Mouse (Mus musculus) neural tube, embryonic 14.5 days (tissue): ENCODE data around the gene Tap2. TPM values are rescaled to one million over a fixed set of nuclear protein-coding genes. Genes with fewer than 3 reads are reported as not detected.

Experiments used
- ATAC-seq: fragments of 200-750 bp; cut with Nextera tagmentation; 2 replicates; pipeline ENCODE4 v1.8.0; 2017; ENCODE audit warnings: low read depth, mild to moderate bottlenecking, moderate TSS enrichment, moderate library complexity
- H3K27ac ChIP-seq: fragments of 300-500 bp; sonication (generic); 2 replicates; pipeline ENCODE4 v1.5.1; 2014; ENCODE audit warnings: low read depth, mild to moderate bottlenecking, control low read depth, low read length, moderate library complexity, mixed read lengths
- H3K27me3 ChIP-seq: fragments of 300-500 bp; sonication (generic); 2 replicates; pipeline ENCODE4 v1.6.1; 2014; ENCODE audit warnings: low read length; ENCODE audit not compliant: control insufficient read depth, insufficient read depth
- H3K36me3 ChIP-seq: fragments of 300-500 bp; sonication (generic); 2 replicates; pipeline ENCODE4 v1.6.1; 2014; ENCODE audit warnings: low read length, mixed read lengths; ENCODE audit not compliant: control insufficient read depth, insufficient read depth
- H3K4me1 ChIP-seq: fragments of 300-500 bp; sonication (generic); 2 replicates; pipeline ENCODE4 v1.6.1; 2014; ENCODE audit warnings: low read length; ENCODE audit not compliant: control insufficient read depth, insufficient read depth
- H3K4me2 ChIP-seq: fragments of 300-500 bp; sonication (generic); 2 replicates; pipeline ENCODE4 v1.6.1; 2014; ENCODE audit warnings: mild to moderate bottlenecking, low read depth, low read length, control low read depth
- H3K4me3 ChIP-seq: fragments of 300-500 bp; sonication (generic); 2 replicates; pipeline ENCODE4 v1.5.1; 2014; ENCODE audit warnings: low read depth, low read length, control low read depth, mixed read lengths
- H3K9ac ChIP-seq: fragments of 300-500 bp; sonication (generic); replicated peaks from 2 replicates; pipeline ENCODE4 v1.6.1; 2014; ENCODE audit warnings: low read depth, mild to moderate bottlenecking, control low read depth, low read length, mixed read lengths
- H3K9me3 ChIP-seq: fragments of 300-500 bp; sonication (generic); 2 replicates; pipeline ENCODE4 v1.6.1; 2016; ENCODE audit warnings: low read length; ENCODE audit not compliant: control insufficient read depth
- WGBS: fragments of 180-500 bp; shearing (Covaris S2); extraction: QIAGEN DNeasy Blood & Tissue Kit; methylation state at CpG from one replicate; pipeline ENCODE4 v1.1.7; 2014; 5-methylcytosine and 5-hydroxymethylcytosine counted together
- polyA plus RNA-seq: library from polyadenylated mRNA; unstranded; fragments of >200 nt; fragmentation: Nextera tagmentation; extraction: Ambion mirVana; gene quantifications from 2 replicates; pipeline ENCODE4 v1.2.1, GENCODE M21; 2014

The Tap2 gene
- 0.70 and 0.90 TPM in 2 replicates for polyA plus RNA-seq

DNA sequence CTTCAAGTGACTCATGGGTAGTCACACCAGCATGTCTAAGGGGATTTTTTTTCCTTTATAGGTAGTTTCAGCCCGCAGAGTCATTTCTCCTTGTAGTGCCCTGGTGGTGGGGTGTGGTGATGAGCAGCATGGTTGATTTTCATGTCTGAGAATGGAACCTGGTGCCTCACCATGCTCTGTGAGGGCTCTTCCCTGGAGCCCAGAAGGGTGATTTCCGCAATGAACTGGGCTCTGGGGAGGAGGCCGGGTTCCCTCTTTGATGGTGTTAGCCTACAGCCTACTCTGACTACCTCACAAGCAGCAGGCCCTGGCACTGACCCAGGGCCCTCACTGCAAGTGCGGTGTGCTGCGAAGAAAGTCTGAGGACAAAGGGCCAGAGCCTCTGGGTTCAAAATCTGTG lies at the start of gene Tap2:
TSS of gene Tap2 (plus strand) at position 84 of the 400 bp plus-strand sequence.
- 63% methylated on average over 5 of the region's 5 CpGs for WGBS
- H3K4me2 ChIP-seq: peak within 1 kb of the TSS; percentile 70
- no peaks in the 10 kb centered on the region for H3K4me1 ChIP-seq
- peak within 1 kb of the TSS; percentile 44; the same call in 1 of the 2 replicates for H3K9ac ChIP-seq
- ATAC-seq: no peak
- H3K36me3 ChIP-seq: no peaks in the 10 kb centered on the region
- peaks cover 19% of the 10 kb centered on the region for H3K27me3 ChIP-seq
- H3K27ac ChIP-seq: no peak within 1 kb of the TSS
- no peaks in the 10 kb centered on the region for H3K9me3 ChIP-seq
- peak within 1 kb of the TSS; percentile 52 for H3K4me3 ChIP-seq

DNA sequence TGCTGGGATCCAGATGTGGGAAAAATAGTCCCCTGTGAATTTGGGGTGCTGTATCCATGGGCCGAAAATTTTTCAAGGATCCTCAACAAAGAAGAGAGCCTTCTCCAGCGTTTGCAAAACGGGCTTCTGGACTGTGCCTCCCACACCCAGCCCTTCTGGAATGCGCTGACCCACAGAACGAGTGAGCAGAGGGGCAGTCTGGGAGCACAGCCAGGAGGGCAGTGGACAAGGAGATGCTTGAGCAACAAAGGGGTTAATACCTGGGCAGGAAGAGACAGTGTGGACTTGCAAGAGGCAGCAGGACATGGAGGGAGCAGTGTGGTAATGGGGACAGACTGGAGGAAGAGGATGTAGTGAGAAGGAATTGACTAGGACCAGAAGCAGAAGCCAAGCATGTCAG lies 47.8 kb upstream of the Tap2 start:
- Histone ChIP-seq H3K27ac (no peak overlapping the region), H3K4me1 (no peaks in the 10 kb centered on the region), H3K9ac (no peak overlapping the region), H3K4me3 (no peak overlapping the region), H3K36me3 (no peaks in the 10 kb centered on the region), H3K4me2 (no peak overlapping the region), H3K9me3 (no peaks in the 10 kb centered on the region), H3K27me3 (no peaks in the 10 kb centered on the region)
- WGBS: 58% methylated on average over 5 of the region's 5 CpGs
- no peak for ATAC-seq

DNA sequence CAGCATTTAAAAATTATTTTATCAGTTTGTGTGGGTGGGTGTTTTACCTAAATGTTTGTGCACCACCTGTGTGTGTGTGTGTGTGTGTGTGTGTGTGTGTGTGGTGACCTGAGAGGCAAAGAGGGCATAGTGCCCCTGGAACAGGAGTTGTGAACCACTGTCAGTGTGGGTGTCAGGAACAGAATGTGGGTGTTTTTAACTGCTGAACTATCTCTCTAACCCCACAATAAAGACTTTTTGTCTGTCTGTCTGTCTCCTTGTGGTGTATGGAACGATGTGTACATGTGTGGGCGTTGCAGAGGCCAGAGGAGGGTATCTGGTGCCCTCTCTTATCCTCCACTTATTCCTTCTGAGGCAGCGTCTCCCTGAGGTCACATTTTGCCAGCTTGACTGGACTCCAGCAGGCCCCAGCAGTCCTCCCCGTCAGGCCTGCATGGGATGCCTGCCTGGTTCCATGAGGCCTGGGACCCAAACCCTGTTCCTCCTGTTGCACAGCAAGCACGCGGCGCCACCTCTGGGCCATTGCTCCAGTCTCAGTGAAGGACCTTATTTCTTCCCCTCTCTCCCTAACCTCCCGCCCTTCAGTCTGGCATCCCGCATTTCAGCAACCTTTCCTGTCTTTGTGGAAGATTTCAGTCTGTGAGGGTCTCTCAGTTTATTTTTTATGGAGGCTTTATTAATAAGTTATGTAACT lies 39.0 kb upstream of the Tap2 start:
- Histone ChIP-seq H3K27ac (no peak overlapping the region), H3K4me3 (no peak overlapping the region), H3K4me1 (no peaks in the 10 kb centered on the region), H3K27me3 (no peaks in the 10 kb centered on the region), H3K9ac (no peak overlapping the region), H3K4me2 (no peak overlapping the region), H3K36me3 (no peaks in the 10 kb centered on the region), H3K9me3 (no peaks in the 10 kb centered on the region)
- 45% methylated on average over 9 of the region's 9 CpGs for WGBS
- no peak for ATAC-seq

DNA sequence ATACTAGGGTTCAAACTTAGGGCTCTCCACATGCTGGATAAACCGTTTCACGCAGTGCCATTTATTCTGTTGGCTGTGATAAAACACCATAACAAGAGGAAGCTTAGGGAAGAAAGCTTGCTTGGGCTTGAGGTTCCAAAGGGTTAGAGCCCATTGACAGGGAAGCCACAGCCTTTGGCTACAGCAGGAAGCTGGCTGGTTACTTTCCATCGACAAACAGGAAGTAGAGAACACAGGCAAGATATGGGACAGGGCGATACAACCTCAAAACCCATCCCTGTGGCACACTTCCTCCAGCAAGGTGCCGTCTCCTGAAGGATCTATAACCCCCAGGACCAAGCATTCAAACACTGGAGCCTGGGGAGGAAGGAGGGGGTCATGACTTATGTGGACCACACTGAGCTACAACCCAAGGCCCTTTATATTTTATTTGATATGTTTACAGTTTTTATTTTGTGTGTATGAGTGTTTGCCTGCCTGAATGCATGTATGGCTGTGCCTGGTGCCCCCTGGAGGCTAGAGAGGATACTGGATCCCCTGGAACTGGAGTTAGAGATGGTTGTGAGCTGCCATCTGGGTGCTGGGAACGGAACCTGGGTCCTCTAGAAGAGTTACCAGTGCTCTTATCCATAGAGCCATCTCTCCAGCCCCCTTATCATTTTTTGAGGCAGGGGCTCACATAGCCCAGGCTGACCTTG lies 38.1 kb upstream of the Tap2 start:
- H3K4me1 ChIP-seq: no peaks in the 10 kb centered on the region
- H3K36me3 ChIP-seq: no peaks in the 10 kb centered on the region
- H3K27me3 ChIP-seq: no peaks in the 10 kb centered on the region
- no peak for ATAC-seq
- H3K27ac ChIP-seq: no peak overlapping the region
- H3K4me2 ChIP-seq: no peak overlapping the region
- no peaks in the 10 kb centered on the region for H3K9me3 ChIP-seq
- no peak overlapping the region for H3K9ac ChIP-seq
- no peak overlapping the region for H3K4me3 ChIP-seq
- WGBS: 85% methylated on average over 6 of the region's 6 CpGs

DNA sequence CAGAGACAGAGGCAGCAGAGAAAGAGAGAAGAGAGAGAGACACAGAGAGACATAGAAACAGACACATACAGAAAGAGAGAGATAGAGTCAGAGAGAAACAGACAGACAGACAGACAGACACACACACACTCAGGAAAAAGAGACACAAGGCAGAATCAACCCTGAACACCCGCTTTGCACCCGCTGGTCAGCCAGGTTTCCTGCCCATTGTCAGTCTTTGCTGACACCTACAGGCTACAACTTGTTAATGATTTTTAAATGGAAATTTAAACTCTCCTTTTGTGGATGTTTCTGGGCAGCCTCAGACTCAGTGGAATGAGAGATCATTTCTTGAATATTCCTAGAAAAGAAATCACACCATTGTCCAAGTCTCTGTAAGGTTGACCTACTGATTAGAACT lies 34.0 kb upstream of the Tap2 start:
- Histone ChIP-seq H3K27me3 (no peaks in the 10 kb centered on the region), H3K4me3 (no peak overlapping the region), H3K9me3 (no peaks in the 10 kb centered on the region), H3K9ac (no peak overlapping the region), H3K27ac (no peak overlapping the region), H3K4me1 (no peaks in the 10 kb centered on the region), H3K36me3 (no peaks in the 10 kb centered on the region), H3K4me2 (no peak overlapping the region)
- WGBS: 3% methylated on average over 2 of the region's 2 CpGs
- ATAC-seq: no peak

DNA sequence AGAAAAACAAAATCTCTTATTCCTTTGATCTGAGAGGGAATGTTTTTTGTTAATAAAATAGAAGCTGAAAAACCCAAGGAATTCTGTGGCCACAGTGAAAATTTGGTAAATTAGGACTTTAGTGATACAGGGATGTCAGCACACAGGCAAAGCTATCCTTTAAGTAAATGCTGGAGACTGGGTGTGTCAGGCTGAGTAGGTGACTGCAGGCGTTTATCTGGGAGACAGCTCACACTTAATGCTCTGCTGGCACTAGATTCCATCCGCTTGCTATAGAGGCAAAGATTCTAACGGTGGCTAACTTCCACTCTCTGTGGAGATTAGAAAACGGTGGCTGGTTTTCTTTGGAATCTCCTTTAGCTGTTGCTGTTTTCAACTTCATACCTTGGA lies 32.8 kb upstream of the Tap2 start:
- Histone ChIP-seq H3K4me1 (no peaks in the 10 kb centered on the region), H3K4me3 (no peak overlapping the region), H3K4me2 (no peak overlapping the region), H3K36me3 (no peaks in the 10 kb centered on the region), H3K9me3 (no peaks in the 10 kb centered on the region), H3K9ac (no peak overlapping the region), H3K27me3 (no peaks in the 10 kb centered on the region), H3K27ac (no peak overlapping the region)
- no peak for ATAC-seq
- 35% methylated on average over 4 of the region's 4 CpGs for WGBS

DNA sequence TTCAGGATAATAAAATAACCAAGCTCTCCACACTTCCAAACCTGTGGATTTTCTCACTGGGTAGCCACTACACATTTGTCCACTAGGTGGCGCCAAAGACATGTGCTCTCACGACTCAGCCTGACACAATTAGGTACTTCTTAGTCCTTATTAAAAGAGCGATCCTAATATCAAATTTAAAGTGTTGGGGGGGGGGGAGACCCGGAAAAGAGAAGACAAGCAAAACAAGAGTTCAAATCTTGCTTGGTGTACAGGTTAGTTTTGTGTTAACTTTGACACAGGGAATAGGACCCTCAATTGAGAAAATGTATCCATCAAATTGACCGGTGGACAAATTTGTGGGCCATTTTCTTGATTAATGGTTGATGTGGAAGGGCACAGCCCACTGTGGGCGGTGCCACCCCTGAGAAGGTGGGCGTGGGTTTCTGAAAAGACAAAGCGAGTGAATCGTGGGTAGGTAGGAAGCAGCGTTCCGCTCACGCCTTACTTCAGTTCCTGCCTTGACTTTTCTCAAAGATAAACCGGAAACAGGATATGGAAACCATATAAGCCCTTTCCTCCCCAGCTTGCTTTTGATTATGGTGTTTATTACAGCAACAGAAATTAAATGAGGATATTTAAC lies 32.3 kb upstream of the Tap2 start:
- no peak for ATAC-seq
- H3K27me3 ChIP-seq: no peaks in the 10 kb centered on the region
- no peaks in the 10 kb centered on the region for H3K4me1 ChIP-seq
- no peak overlapping the region for H3K27ac ChIP-seq
- H3K4me3 ChIP-seq: no peak overlapping the region
- no peak overlapping the region for H3K4me2 ChIP-seq
- no peak overlapping the region for H3K9ac ChIP-seq
- WGBS: 43% methylated on average over 13 of the region's 13 CpGs
- no peaks in the 10 kb centered on the region for H3K9me3 ChIP-seq
- no peaks in the 10 kb centered on the region for H3K36me3 ChIP-seq

DNA sequence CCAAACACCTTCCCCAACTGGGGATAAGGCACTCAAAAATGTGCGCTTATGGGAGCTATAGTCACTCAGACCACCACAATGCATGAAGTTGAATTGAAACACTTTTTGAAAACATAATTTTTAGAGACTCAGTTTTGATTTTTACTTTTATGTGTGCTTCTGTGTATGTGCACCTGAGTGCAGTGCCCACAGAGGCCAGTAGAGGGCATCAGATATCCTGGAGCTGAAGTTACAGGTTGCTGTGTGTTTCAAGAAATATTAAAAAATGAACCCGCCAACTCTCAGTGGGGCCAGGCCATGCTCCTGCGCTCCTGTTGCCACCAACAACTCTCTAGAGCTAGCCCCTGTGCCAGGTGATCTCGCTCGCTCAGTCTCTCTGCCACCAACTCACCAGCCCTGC lies 30.8 kb upstream of the Tap2 start:
- Histone ChIP-seq H3K27me3 (no peaks in the 10 kb centered on the region), H3K4me3 (no peak overlapping the region), H3K9ac (no peak overlapping the region), H3K27ac (no peak overlapping the region), H3K4me1 (no peaks in the 10 kb centered on the region), H3K9me3 (no peaks in the 10 kb centered on the region), H3K4me2 (no peak overlapping the region), H3K36me3 (no peaks in the 10 kb centered on the region)
- ATAC-seq: no peak
- 94% methylated on average over 5 of the region's 5 CpGs for WGBS

DNA sequence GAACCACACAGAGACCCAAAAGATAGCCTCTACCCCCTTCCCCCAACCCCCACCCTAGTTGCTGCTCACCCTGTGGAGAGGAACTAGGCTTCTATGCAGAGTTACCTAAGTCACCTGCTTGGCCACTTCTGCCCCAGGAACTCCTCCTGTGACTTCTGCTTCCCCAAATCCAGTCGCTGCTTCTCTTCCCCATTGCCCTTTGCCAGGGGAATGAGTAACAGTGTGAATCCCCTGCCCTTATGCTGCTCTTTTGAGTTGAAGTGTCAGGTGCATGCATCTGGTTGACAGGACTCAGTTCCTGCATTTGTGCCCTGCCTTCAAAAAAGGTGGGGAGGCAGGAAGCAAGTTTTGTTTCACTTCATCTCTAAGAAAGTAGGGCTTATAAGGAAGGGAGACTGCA lies 29.3 kb upstream of the Tap2 start:
- no peak overlapping the region for H3K4me2 ChIP-seq

More for the DNA sequence above, 29.3 kb upstream of the Tap2 start:
- no peak for ATAC-seq
- H3K27ac ChIP-seq: no peak overlapping the region
- no peaks in the 10 kb centered on the region for H3K27me3 ChIP-seq
- no peaks in the 10 kb centered on the region for H3K9me3 ChIP-seq
- H3K36me3 ChIP-seq: no peaks in the 10 kb centered on the region
- WGBS: 56% methylated on average over 1 of the region's 1 CpGs
- H3K9ac ChIP-seq: no peak overlapping the region
- no peak overlapping the region for H3K4me3 ChIP-seq
- no peaks in the 10 kb centered on the region for H3K4me1 ChIP-seq
